Comparison of ENCODE assay signal across 10 mouse cellular contexts in genomic region chr17:43580456-43580855, GRCm38 (mm10). TPM values are rescaled to one million over a fixed set of nuclear protein-coding genes. Genes with fewer than 3 reads are reported as not detected.
DNase-seq lines count a peak whose midpoint lies in the region; ATAC-seq and TF ChIP-seq lines count a peak whose summit lies in the region.
"Had no signal": no experiment of that assay in that cellular context is flagged by ENCODE, and none has a peak within 500 bp of the region (broad histone marks: within the 10 kb centered on the region; RNA-seq: fewer than 3 reads in every experiment).

No protein-coding gene starts in this region.

- peak; percentile 57 for DNase-seq in kidney, postnatal 0 days (ENCODE audit: low spot score)
- DNase-seq in kidney, adult 18-20 months: no peak
- peak; percentile 11 for DNase-seq in heart, postnatal 0 days (ENCODE audit: low spot score)
- no peak for DNase-seq in urinary bladder, postnatal 4 days (ENCODE audit: low spot score in 2 of 2)
- no peak for DNase-seq in layer of hippocampus, adult 18-20 months (ENCODE audit: low spot score in 2 of 2)

- no peak overlapping the region for H3K4me3 ChIP-seq in kidney, postnatal 0 days (replicated peaks; ENCODE audit: low read depth, low read length)
- peak overlapping the region; percentile 16 for H3K4me3 ChIP-seq in embryonic facial prominence, embryonic 13.5 days
- H3K4me3 ChIP-seq in heart, postnatal 0 days (ENCODE audit: low read depth, low read length): no peak overlapping the region
- no peak overlapping the region for H3K4me3 ChIP-seq in midbrain, embryonic 15.5 days

- 7% methylated on average over 3 of the region's 3 CpGs for WGBS in kidney, postnatal 0 days
- 12% methylated on average over 3 of the region's 3 CpGs for WGBS in embryonic facial prominence, embryonic 13.5 days
- 17% methylated on average over 3 of the region's 3 CpGs for WGBS in heart, postnatal 0 days
- WGBS in midbrain, embryonic 15.5 days: 22% methylated on average over 3 of the region's 3 CpGs

- peak overlapping the region; percentile 47 for H3K4me2 ChIP-seq in kidney, postnatal 0 days (ENCODE audit: low read length)
- H3K4me2 ChIP-seq in embryonic facial prominence, embryonic 13.5 days: peak overlapping the region; percentile 46
- H3K4me2 ChIP-seq in heart, postnatal 0 days (ENCODE audit: low read depth, low read length): peak overlapping the region; percentile 40
- H3K4me2 ChIP-seq in midbrain, embryonic 15.5 days: peak overlapping the region; percentile 29

- peak overlapping the region; percentile 23; the same call in 1 of the 2 replicates for H3K9ac ChIP-seq in kidney, postnatal 0 days (ENCODE audit: low read depth, low read length)
- 0 out of 2 replicates have a peak overlapping the region, but pooled peaks have one; percentile 11 for H3K9ac ChIP-seq in embryonic facial prominence, embryonic 13.5 days
- no peak overlapping the region for H3K9ac ChIP-seq in heart, postnatal 0 days (replicated peaks; ENCODE audit: low read depth, low read length)
- 0 out of 2 replicates have a peak overlapping the region, but pooled peaks have one; percentile 2 for H3K9ac ChIP-seq in midbrain, embryonic 15.5 days

- peak overlapping the region; percentile 82 for H3K27ac ChIP-seq in kidney, postnatal 0 days
- H3K27ac ChIP-seq in embryonic facial prominence, embryonic 13.5 days: 0 out of 2 replicates have a peak overlapping the region, but pooled peaks have one; percentile 4
- H3K27ac ChIP-seq in heart, postnatal 0 days (ENCODE audit: low read depth): peak overlapping the region; percentile 46; the same call in 1 of the 2 replicates
- H3K27ac ChIP-seq in midbrain, embryonic 15.5 days: peak overlapping the region; percentile 32; the same call in 1 of the 2 replicates

- H3K9me3 ChIP-seq in kidney, postnatal 0 days (replicated peaks; ENCODE audit: low read length): no peaks in the 10 kb centered on the region
- no peaks in the 10 kb centered on the region for H3K9me3 ChIP-seq in embryonic facial prominence, embryonic 13.5 days
- H3K9me3 ChIP-seq in heart, postnatal 0 days (replicated peaks; ENCODE audit: control insufficient read depth, low read length): no peaks in the 10 kb centered on the region
- H3K9me3 ChIP-seq in midbrain, embryonic 15.5 days: no peaks in the 10 kb centered on the region

- TF ChIP-seq EP300 in heart, postnatal 0 days (IDR thresholded peaks at IDR 0.05; ENCODE audit: low read depth): no peak

- H3K4me1 ChIP-seq in kidney, postnatal 0 days (replicated peaks; ENCODE audit: insufficient read depth, low read length): peaks cover 13% of the 10 kb centered on the region; the same call in 1 of the 2 replicates
- H3K4me1 ChIP-seq in embryonic facial prominence, embryonic 13.5 days: peaks cover 14% of the 10 kb centered on the region
- peaks cover 8% of the 10 kb centered on the region; the same call in 1 of the 2 replicates for H3K4me1 ChIP-seq in heart, postnatal 0 days (ENCODE audit: control insufficient read depth, insufficient read depth)
- peaks cover 6% of the 10 kb centered on the region; the same call in 1 of the 2 replicates for H3K4me1 ChIP-seq in midbrain, embryonic 15.5 days

- TF ChIP-seq CTCF in kidney, postnatal 0 days (IDR thresholded peaks at IDR 0.05; ENCODE audit: low read depth): no peak
- no peak for TF ChIP-seq CTCF in heart, postnatal 0 days (IDR thresholded peaks at IDR 0.05; ENCODE audit: low read depth)

- no peak for ATAC-seq in kidney, postnatal 0 days (replicated peaks; ENCODE audit: low FRiP score, low read depth)
- no peak for ATAC-seq in embryonic facial prominence, embryonic 13.5 days (ENCODE audit: insufficient number of reproducible peaks, insufficient read depth, low FRiP score, low TSS enrichment, low read depth)
- no peak for ATAC-seq in heart, postnatal 0 days (ENCODE audit: insufficient read depth, low read depth)
- ATAC-seq in midbrain, embryonic 15.5 days (replicated peaks): 0 out of 2 replicates have a peak, but pooled peaks have one; percentile 37

- H3K27me3 ChIP-seq in kidney, postnatal 0 days (ENCODE audit: insufficient read depth, low read length): no peaks in the 10 kb centered on the region
- no peaks in the 10 kb centered on the region for H3K27me3 ChIP-seq in embryonic facial prominence, embryonic 13.5 days
- H3K27me3 ChIP-seq in heart, postnatal 0 days (ENCODE audit: control insufficient read depth, insufficient read depth, low read length): no peaks in the 10 kb centered on the region
- no peaks in the 10 kb centered on the region for H3K27me3 ChIP-seq in midbrain, embryonic 15.5 days (replicated peaks)

- H3K36me3 ChIP-seq in kidney, postnatal 0 days (ENCODE audit: insufficient read depth, low read length): no peaks in the 10 kb centered on the region
- no peaks in the 10 kb centered on the region for H3K36me3 ChIP-seq in embryonic facial prominence, embryonic 13.5 days
- H3K36me3 ChIP-seq in heart, postnatal 0 days (replicated peaks; ENCODE audit: control insufficient read depth, insufficient read depth, low read length): no peaks in the 10 kb centered on the region
- no peaks in the 10 kb centered on the region for H3K36me3 ChIP-seq in midbrain, embryonic 15.5 days (replicated peaks)
- H3K36me3 ChIP-seq: G1E had no signal

RNA-seq across cellular contexts. Expression of gene Pla2g7, which starts 12.6 kb away (rescaled TPM):
- polyA plus RNA-seq in kidney, postnatal 0 days (2015; fragmentation: Nextera tagmentation; extraction: Ambion mirVana): 80.3 and 88.8 TPM in 2 replicates
- polyA plus RNA-seq in embryonic facial prominence, embryonic 13.5 days (2015; fragmentation: Nextera tagmentation; extraction: Ambion mirVana): 8.4 and 11.1 TPM in 2 replicates
- total RNA-seq in heart, postnatal 0 days (2014; rRNA removed; ENCODE audit: low replicate concordance): 2.6 and 22.7 TPM in 2 replicates
- polyA plus RNA-seq in heart, postnatal 0 days (2015; fragmentation: Nextera tagmentation; extraction: Ambion mirVana): 11.1 and 12.3 TPM in 2 replicates
- polyA plus RNA-seq in midbrain, embryonic 15.5 days (2015; fragmentation: Nextera tagmentation; extraction: Ambion mirVana): 14.5 and 22.4 TPM in 2 replicates
- 100 to 1,000 TPM in 1 of 2 experiments, 10 to 100 TPM in 1; 99.2 to 113 TPM for total RNA-seq in layer of hippocampus, adult 18-20 months (2021)
- total RNA-seq: G1E had no signal
- polyA plus RNA-seq: G1E had no signal

RNA-seq across cellular contexts. Expression of gene Ankrd66, which starts 37.0 kb away (rescaled TPM):
- 0.46 and 0.54 TPM in 2 replicates for polyA plus RNA-seq in kidney, postnatal 0 days (2015; fragmentation: Nextera tagmentation; extraction: Ambion mirVana)
- 0.21 TPM in 1 of 2 replicates, not detected in the other for polyA plus RNA-seq in embryonic facial prominence, embryonic 13.5 days (2015; fragmentation: Nextera tagmentation; extraction: Ambion mirVana)
- total RNA-seq in heart, postnatal 0 days (2014; rRNA removed; ENCODE audit: low replicate concordance): not detected in 2 replicates
- polyA plus RNA-seq in heart, postnatal 0 days (2015; fragmentation: Nextera tagmentation; extraction: Ambion mirVana): not detected in 2 replicates
- polyA plus RNA-seq in midbrain, embryonic 15.5 days (2015; fragmentation: Nextera tagmentation; extraction: Ambion mirVana): 0.43 and 0.50 TPM in 2 replicates
- under 1 TPM; 0.51 to 0.57 TPM for total RNA-seq in layer of hippocampus, adult 18-20 months (2021)
- total RNA-seq: adrenal gland, postnatal 14 days; G1E; hematopoietic stem cell, adult 5-6 weeks had no signal
- polyA plus RNA-seq: G1E had no signal

RNA-seq across cellular contexts. Expression of gene Tdrd6, which starts 49.6 kb away (rescaled TPM):
- polyA plus RNA-seq in kidney, postnatal 0 days (2015; fragmentation: Nextera tagmentation; extraction: Ambion mirVana): 0.26 and 0.58 TPM in 2 replicates
- polyA plus RNA-seq in embryonic facial prominence, embryonic 13.5 days (2015; fragmentation: Nextera tagmentation; extraction: Ambion mirVana): 0.29 and 0.42 TPM in 2 replicates
- not detected in 2 replicates for total RNA-seq in heart, postnatal 0 days (2014; rRNA removed; ENCODE audit: low replicate concordance)
- polyA plus RNA-seq in heart, postnatal 0 days (2015; fragmentation: Nextera tagmentation; extraction: Ambion mirVana): 0.11 TPM in 1 of 2 replicates, not detected in the other
- polyA plus RNA-seq in midbrain, embryonic 15.5 days (2015; fragmentation: Nextera tagmentation; extraction: Ambion mirVana): 0.60 and 0.70 TPM in 2 replicates
- total RNA-seq in layer of hippocampus, adult 18-20 months (2021): under 1 TPM; 0.45 to 0.66 TPM
- total RNA-seq: adrenal gland, postnatal 14 days; hematopoietic stem cell, adult 5-6 weeks had no signal
- polyA plus RNA-seq: G1E had no signal

Comparison
In these comparisons a context has a peak if more than half of its experiments do, and no peak if none do; other contexts are left out.
1. DNase-seq: peak in kidney, postnatal 0 days (single experiment) and heart, postnatal 0 days (single experiment); none in kidney, adult 18-20 months (single experiment), urinary bladder, postnatal 4 days (0 of 2) and layer of hippocampus, adult 18-20 months (0 of 2).
2. H3K27ac ChIP-seq: peak in every context shown above with its lines; median percentile 82 in kidney, postnatal 0 days; 46 in heart, postnatal 0 days; 32 in midbrain, embryonic 15.5 days; 4 in embryonic facial prominence, embryonic 13.5 days.
3. Peak in every context shown above with its lines, with median percentiles within 50 percentile points of each other: H3K4me2 ChIP-seq.